Mouse (Mus musculus) ES-E14 (cell line): ENCODE measurements around the gene Lrrc9. TPM values are rescaled to one million over a fixed set of nuclear protein-coding genes. Genes with fewer than 3 reads are reported as not detected.
A peak's percentile ranks its signal among the peaks of the same experiment; 100 is the strongest.

ENCODE experiments used
- DNase-seq: peaks from one replicate; pipeline ENCODE4 v3.0.0-alpha.2; 2013; ENCODE audit warnings: low read depth, low spot score
- H3K27ac ChIP-seq: 2 replicates; pipeline ENCODE4 v1.5.1; 2012; ENCODE audit warnings: low read depth, mild to moderate bottlenecking, low read length, moderate library complexity, mixed read lengths; ENCODE audit not compliant: poor library complexity, insufficient read depth, severe bottlenecking
- H3K36me3 ChIP-seq: 2 replicates; pipeline ENCODE4 v1.6.1; 2012; ENCODE audit warnings: mild to moderate bottlenecking, low read length, moderate library complexity, mixed read lengths; ENCODE audit not compliant: control insufficient read depth, poor library complexity, insufficient read depth, severe bottlenecking
- H3K4me1 ChIP-seq, 2 experiments: fragments of 150-350 bp in 1 of 2; sonication (generic) in 1 of 2; 2 replicates each; pipeline ENCODE4 v1.6.1; 2012; ENCODE audit warnings: low read length in 2 of 2, mild to moderate bottlenecking in 1 of 2, mixed read lengths in 1 of 2; ENCODE audit not compliant: control insufficient read depth in 2 of 2, insufficient read depth in 2 of 2, poor library complexity in 1 of 2
- H3K4me3 ChIP-seq, 2 experiments: fragments of 150-350 bp in 1 of 2; sonication (generic) in 1 of 2; 2 replicates each; pipeline ENCODE4 v1.5.1; 2012; ENCODE audit warnings: low read length in 2 of 2, low read depth in 1 of 2, mild to moderate bottlenecking in 1 of 2, mixed read lengths in 1 of 2; ENCODE audit not compliant: insufficient read depth in 1 of 2, poor library complexity in 1 of 2, severe bottlenecking in 1 of 2
- H3K9ac ChIP-seq: 2 replicates; pipeline ENCODE4 v1.6.1; 2012; ENCODE audit warnings: low read depth, mild to moderate bottlenecking, low read length, mixed read lengths; ENCODE audit not compliant: poor library complexity, insufficient read depth, severe bottlenecking
- H3K9me3 ChIP-seq: fragments of 150-350 bp; sonication (generic); 2 replicates; pipeline ENCODE4 v1.6.1; 2012; ENCODE audit warnings: low read depth, mild to moderate bottlenecking, low read length; ENCODE audit not compliant: control insufficient read depth, insufficient read depth
- CHD2 ChIP-seq: IDR thresholded peaks from 2 replicates; pipeline ENCODE4 v1.6.1; 2014; ENCODE audit warnings: mild to moderate bottlenecking, low read depth, low read length, inconsistent platforms
- HCFC1 ChIP-seq: IDR thresholded peaks from 2 replicates; pipeline ENCODE4 v1.6.1; 2012; ENCODE audit warnings: low read length, inconsistent platforms, borderline replicate concordance; ENCODE audit not compliant: insufficient read depth
- MAFK ChIP-seq: IDR thresholded peaks from 2 replicates; pipeline ENCODE4 v1.6.1; 2014; ENCODE audit warnings: mild to moderate bottlenecking, low read depth, low read length, inconsistent platforms; ENCODE audit not compliant: insufficient read depth
- ZC3H11A ChIP-seq: IDR thresholded peaks from 2 replicates; pipeline ENCODE4 v1.6.1; 2012; ENCODE audit warnings: low read depth, mild to moderate bottlenecking, inconsistent platforms, low read length, borderline replicate concordance
- ZNF384 ChIP-seq: IDR thresholded peaks from 2 replicates; pipeline ENCODE4 v1.6.1; 2012; ENCODE audit warnings: low read depth, low read length, inconsistent platforms
- in situ Hi-C, 2 experiments: fragments of 600-800 bp; cut with MboI; formaldehyde crosslinking; loops; one replicate each; pipeline ENCODE4 v1.15.1; 2025; ENCODE audit warnings: low sequenced_read_pairs in 2 of 2, inconsistent platforms in 1 of 2; ENCODE audit not compliant: unreplicated experiment in 2 of 2
- total RNA-seq: library from RNA; depleted of rRNA; stranded (reverse); fragments of 300-350 nt; gene quantifications from 2 replicates; pipeline ENCODE4 v1.2.3, GENCODE M21; 2012

Gene Lrrc9
- total RNA-seq, 1 experiment: 0.94 TPM

- Histone ChIP-seq H3K9ac (no peak overlapping the region), H3K36me3 (no peaks in the 10 kb centered on the region), H3K4me1 (no peaks in the 10 kb centered on the region), H3K9me3 (no peaks in the 10 kb centered on the region), H3K4me3 (no peak overlapping the region), H3K27ac (no peak overlapping the region)
- no peak for TF ChIP-seq HCFC1
- no peak for TF ChIP-seq CHD2
- no peak for TF ChIP-seq ZNF384
- TF ChIP-seq ZC3H11A: no peak
- no peak for TF ChIP-seq MAFK
- no peak for DNase-seq
- in situ Hi-C loops: no loop called here
These were observed 49.5 kb downstream of the Lrrc9 start for GRCm38 (mm10) chr12:72491063-72491719.

GRCm38 (mm10) chr12:72496866-72497600, 55.4 kb downstream of the Lrrc9 start:
- TF ChIP-seq MAFK: no peak
- no peak for TF ChIP-seq CHD2
- no peak for TF ChIP-seq ZC3H11A
- no peak for TF ChIP-seq ZNF384
- TF ChIP-seq HCFC1: no peak
- DNase-seq: no peak
- H3K9ac ChIP-seq: no peak overlapping the region
- no peak overlapping the region for H3K4me3 ChIP-seq
- in situ Hi-C loops: no loop called here
- H3K9me3 ChIP-seq: no peaks in the 10 kb centered on the region
- no peaks in the 10 kb centered on the region for H3K4me1 ChIP-seq
- H3K36me3 ChIP-seq: no peaks in the 10 kb centered on the region
- no peak overlapping the region for H3K27ac ChIP-seq

- no peak for TF ChIP-seq CHD2
- no peak for TF ChIP-seq MAFK
- Histone ChIP-seq H3K36me3 (no peaks in the 10 kb centered on the region), H3K27ac (no peak overlapping the region), H3K4me3 (no peak overlapping the region), H3K4me1 (no peaks in the 10 kb centered on the region), H3K9ac (no peak overlapping the region), H3K9me3 (no peaks in the 10 kb centered on the region)
- in situ Hi-C loops: no loop called here
- DNase-seq: no peak
These were observed 67.9 kb downstream of the Lrrc9 start for GRCm38 (mm10) chr12:72509606-72510005.

- DNase-seq: no peak
- in situ Hi-C loops: no loop called here
These were observed 73.8 kb downstream of the Lrrc9 start for GRCm38 (mm10) chr12:72515446-72515845.

More at GRCm38 (mm10) chr12:72515446-72515845, 73.8 kb downstream of the Lrrc9 start:
- no peaks in the 10 kb centered on the region for H3K9me3 ChIP-seq
- no peaks in the 10 kb centered on the region for H3K36me3 ChIP-seq
- H3K4me3 ChIP-seq: no peak overlapping the region
- H3K9ac ChIP-seq: no peak overlapping the region
- H3K27ac ChIP-seq: no peak overlapping the region
- H3K4me1 ChIP-seq: no peaks in the 10 kb centered on the region
- TF ChIP-seq ZC3H11A: 0 out of 2 replicates have a peak, but pooled peaks have one; percentile 34
- no peak for TF ChIP-seq HCFC1
